Mouse (Mus musculus) brain, embryonic 14.5 days (tissue): ENCODE results near the gene Selenoo.

Experiments used
- CTCF ChIP-seq: fragments of 200-500 bp; IDR thresholded peaks from 2 replicates; pipeline ENCODE4 v1.5.1; 2012; ENCODE audit warnings: inconsistent platforms, mild to moderate bottlenecking, moderate library complexity, borderline replicate concordance; ENCODE audit not compliant: insufficient read depth, insufficient read length; ENCODE audit errors: extremely low read depth
- POLR2A ChIP-seq: fragments of 200-500 bp; IDR thresholded peaks from 2 replicates; pipeline ENCODE4 v1.6.1; 2012; ENCODE audit warnings: mild to moderate bottlenecking, inconsistent platforms, borderline replicate concordance; ENCODE audit not compliant: poor library complexity, insufficient read depth, insufficient read length, severe bottlenecking; ENCODE audit errors: extremely low read depth

DNA sequence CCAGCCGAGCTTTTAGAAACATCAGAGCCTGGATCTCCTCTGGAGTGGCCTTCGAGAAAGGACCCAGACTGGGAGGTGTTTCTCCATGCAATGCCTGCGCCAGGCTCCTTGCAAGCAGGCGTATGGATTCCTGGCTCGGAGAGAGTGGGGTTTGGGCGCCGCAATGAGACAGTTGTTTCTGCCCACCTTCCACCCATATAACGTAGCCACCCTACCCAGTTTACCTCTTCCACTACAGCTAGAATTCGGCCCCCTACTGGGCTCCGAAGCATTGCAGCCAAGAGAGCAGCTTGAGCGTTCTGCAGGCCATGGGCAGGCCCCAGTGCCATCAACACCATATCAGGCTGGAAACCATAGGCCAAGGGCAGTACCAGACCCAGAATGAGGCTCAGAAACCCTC is 34.7 kb downstream of the Selenoo start:
- TF ChIP-seq CTCF = peak; percentile 48; the same call in 1 of the 2 replicates
- no peak for TF ChIP-seq POLR2A
